Mouse (Mus musculus): ENCODE measurements around the gene Sema6d.

DNA sequence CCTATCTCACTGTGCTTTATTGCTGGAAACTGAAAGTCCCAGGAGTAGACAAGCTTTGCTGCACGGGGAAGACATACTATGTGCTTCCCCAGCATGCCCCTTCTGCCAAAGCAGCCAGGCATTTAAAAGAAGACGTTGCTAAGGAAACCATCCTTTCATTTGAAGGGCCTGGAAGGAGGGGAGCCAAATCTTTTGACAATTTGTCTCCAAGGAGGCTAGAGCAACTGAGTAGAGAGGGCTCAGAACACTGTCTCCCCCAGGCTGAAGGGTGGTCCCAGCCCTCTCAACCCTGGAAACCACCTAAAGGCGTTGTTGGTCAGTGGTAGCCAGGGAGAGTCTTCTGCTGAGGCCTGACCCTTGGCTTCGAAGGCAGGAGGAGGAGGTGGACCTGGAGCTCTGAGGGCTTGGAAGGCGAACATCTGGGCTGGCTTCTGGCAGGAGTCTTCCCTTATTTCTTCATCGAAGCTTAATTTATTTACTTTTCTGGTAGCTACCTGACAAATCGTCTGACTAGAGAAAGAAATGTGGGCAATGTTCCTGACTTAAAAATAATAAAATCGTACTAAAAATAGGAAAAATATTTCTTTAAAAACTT lies 545.6 kb downstream of the Sema6d start:
- TF ChIP-seq CTCF (IDR thresholded peaks at IDR 0.05; ENCODE audit: low read depth) (no peak), EP300 (IDR thresholded peaks at IDR 0.05; ENCODE audit: low read depth) (no peak)

Data from liver, postnatal 0 days (tissue).